Mouse (Mus musculus) lung, embryonic 15.5 days (tissue): ENCODE results near the gene Fan1. TPM values are rescaled to one million over a fixed set of nuclear protein-coding genes. Genes with fewer than 3 reads are reported as not detected.

Source experiments
- ATAC-seq: fragments of 200-750 bp; cut with Nextera tagmentation; 2 replicates; pipeline ENCODE4 v1.8.0; 2017; ENCODE audit warnings: moderate number of reproducible peaks, borderline replicate concordance; ENCODE audit not compliant: low FRiP score, low TSS enrichment; ENCODE audit errors: extremely low read depth
- H3K27ac ChIP-seq: fragments of 300-500 bp; sonication (generic); 2 replicates; pipeline ENCODE4 v1.5.1; 2015; ENCODE audit warnings: moderate library complexity, mild to moderate bottlenecking, inconsistent platforms
- H3K27me3 ChIP-seq: fragments of 300-500 bp; sonication (generic); 2 replicates; pipeline ENCODE4 v1.6.1; 2015; ENCODE audit warnings: inconsistent platforms
- H3K36me3 ChIP-seq: fragments of 300-500 bp; sonication (generic); 2 replicates; pipeline ENCODE4 v1.6.1; 2015; ENCODE audit warnings: inconsistent platforms
- H3K4me1 ChIP-seq: fragments of 300-500 bp; sonication (generic); 2 replicates; pipeline ENCODE4 v1.6.1; 2015; ENCODE audit warnings: inconsistent platforms
- H3K4me2 ChIP-seq: fragments of 300-500 bp; sonication (generic); 2 replicates; pipeline ENCODE4 v1.6.1; 2015; ENCODE audit warnings: inconsistent platforms, mild to moderate bottlenecking, moderate library complexity
- H3K4me3 ChIP-seq: fragments of 300-500 bp; sonication (generic); 2 replicates; pipeline ENCODE4 v1.5.1; 2015; ENCODE audit warnings: mild to moderate bottlenecking, inconsistent platforms
- H3K9ac ChIP-seq: fragments of 300-500 bp; sonication (generic); 2 replicates; pipeline ENCODE4 v1.6.1; 2015; ENCODE audit warnings: inconsistent platforms
- H3K9me3 ChIP-seq: fragments of 300-500 bp; sonication (generic); 2 replicates; pipeline ENCODE4 v1.6.1; 2016; ENCODE audit warnings: inconsistent platforms
- WGBS: fragments of 180-500 bp; shearing (Covaris S2); methylation state at CpG from one replicate; pipeline ENCODE4 v1.1.7; 2015; 5-methylcytosine and 5-hydroxymethylcytosine counted together
- polyA plus RNA-seq: library from polyadenylated mRNA; unstranded; fragments of >200 nt; fragmentation: Nextera tagmentation; extraction: Ambion mirVana; gene quantifications from 2 replicates; pipeline ENCODE4 v1.2.1, GENCODE M21; 2015

The Fan1 gene
- polyA plus RNA-seq, 1 experiment from 2014 or later: 6.6 TPM

DNA sequence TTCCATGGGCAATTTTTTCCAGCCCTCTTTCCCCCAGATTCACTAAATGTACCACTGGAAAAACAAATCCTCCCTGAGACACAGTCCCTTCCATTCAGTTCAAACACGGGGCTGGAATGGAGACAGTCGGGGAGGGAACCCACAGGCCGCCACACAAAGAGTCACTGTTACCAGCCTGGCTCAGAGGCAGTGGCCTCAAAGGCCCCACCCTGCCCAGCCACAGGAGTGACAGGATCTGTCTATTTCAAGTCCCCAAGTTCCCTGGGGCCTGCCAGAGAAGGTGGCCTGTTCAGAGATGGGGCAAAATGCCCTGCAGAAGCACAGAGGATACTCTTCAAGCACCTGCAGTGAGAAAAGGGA is 13.3 kb downstream of the Fan1 start:
- WGBS: 65% methylated on average over 3 of the region's 3 CpGs
- Histone ChIP-seq H3K4me1 (no peaks in the 10 kb centered on the region), H3K4me2 (no peak overlapping the region), H3K27me3 (no peaks in the 10 kb centered on the region), H3K4me3 (no peak overlapping the region), H3K9ac (no peak overlapping the region), H3K36me3 (peaks cover 46% of the 10 kb centered on the region), H3K27ac (no peak overlapping the region), H3K9me3 (no peaks in the 10 kb centered on the region)
- no peak for ATAC-seq

DNA sequence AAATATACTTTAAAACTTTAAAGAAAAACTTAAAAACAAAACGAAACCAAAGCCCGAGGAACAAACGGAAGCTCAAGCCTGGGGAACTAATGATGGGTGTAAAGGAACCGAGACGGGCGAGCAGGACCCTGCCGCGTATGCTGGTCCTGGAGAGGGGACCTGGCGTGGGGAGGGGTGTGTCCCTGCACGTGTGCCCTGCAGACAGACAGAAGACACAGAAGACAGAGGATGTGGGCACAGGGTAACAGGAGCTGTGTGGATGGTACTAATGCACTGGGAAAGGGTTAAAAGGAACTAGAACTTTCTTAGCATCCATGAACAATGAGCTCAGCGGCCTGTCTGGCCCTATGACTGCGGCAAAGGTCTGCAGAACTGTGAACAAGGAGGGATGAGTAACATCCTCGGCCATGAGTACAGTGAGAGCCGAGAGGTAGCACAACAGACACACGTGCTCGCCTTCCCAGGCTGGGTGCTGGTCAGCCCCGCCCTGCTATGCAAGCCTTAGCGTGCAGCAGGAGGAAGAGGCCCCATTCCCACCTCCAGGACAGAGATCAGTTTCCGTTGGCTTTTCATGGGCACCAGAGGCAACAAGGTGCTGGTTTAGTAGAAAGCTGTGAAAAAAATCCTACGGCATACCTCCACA is 13.8 kb downstream of the Fan1 start:
- Histone ChIP-seq H3K9ac (no peak overlapping the region), H3K27me3 (no peaks in the 10 kb centered on the region), H3K27ac (no peak overlapping the region), H3K4me3 (no peak overlapping the region), H3K9me3 (no peaks in the 10 kb centered on the region), H3K4me1 (no peaks in the 10 kb centered on the region), H3K36me3 (peaks cover 45% of the 10 kb centered on the region), H3K4me2 (no peak overlapping the region)
- ATAC-seq: no peak; the same call in 1 of the 2 replicates
- 82% methylated on average over 20 of the region's 20 CpGs for WGBS

DNA sequence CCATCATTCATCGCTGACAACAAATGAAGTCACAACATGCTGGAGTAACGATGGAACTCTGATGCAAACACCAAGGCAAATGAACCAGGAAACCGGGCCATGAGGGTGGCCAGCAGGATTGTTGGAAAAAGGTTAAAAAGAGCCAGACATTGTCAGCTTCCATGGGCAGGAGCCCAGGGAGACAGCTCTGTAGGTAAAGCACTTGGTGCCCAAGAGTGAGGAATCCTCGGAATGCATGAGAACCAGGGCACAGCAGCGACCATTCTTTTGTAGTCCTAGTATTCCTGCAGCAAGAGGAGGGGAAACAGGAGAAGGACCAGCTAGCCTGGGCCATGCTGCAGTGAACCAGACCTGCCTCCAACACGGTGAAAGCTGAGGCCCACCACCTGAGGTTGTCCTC is 15.2 kb downstream of the Fan1 start:
- H3K36me3 ChIP-seq: peaks cover 36% of the 10 kb centered on the region
- no peak overlapping the region for H3K27ac ChIP-seq
- WGBS: 71% methylated on average over 6 of the region's 6 CpGs
- ATAC-seq: no peak
- H3K9ac ChIP-seq: no peak overlapping the region
- no peaks in the 10 kb centered on the region for H3K27me3 ChIP-seq
- no peaks in the 10 kb centered on the region for H3K9me3 ChIP-seq
- H3K4me3 ChIP-seq: no peak overlapping the region
- no peaks in the 10 kb centered on the region for H3K4me1 ChIP-seq
- no peak overlapping the region for H3K4me2 ChIP-seq

DNA sequence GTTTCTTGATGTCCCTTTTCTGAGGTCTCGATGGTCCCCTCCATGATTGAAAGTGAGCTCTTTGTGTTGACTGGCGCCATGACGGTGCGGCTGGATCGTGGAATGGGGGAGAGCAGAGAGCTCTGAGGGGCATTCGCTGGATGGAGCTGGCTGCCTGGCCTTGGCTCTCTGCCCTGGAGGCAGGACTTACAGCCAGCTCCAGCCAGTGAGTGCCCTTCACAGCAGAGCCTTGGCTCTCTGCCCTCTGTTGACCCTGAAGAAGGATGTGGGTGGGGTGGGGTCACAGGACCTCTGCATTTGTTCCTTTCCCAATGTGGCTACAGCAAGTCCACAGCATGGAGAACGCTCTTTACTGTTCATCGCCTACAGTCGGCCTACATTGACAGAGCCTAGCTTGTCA is 16.5 kb downstream of the Fan1 start:
- Histone ChIP-seq H3K4me3 (no peak overlapping the region), H3K27me3 (no peaks in the 10 kb centered on the region), H3K4me1 (no peaks in the 10 kb centered on the region), H3K9me3 (no peaks in the 10 kb centered on the region), H3K4me2 (no peak overlapping the region), H3K36me3 (peaks cover 36% of the 10 kb centered on the region), H3K27ac (no peak overlapping the region), H3K9ac (no peak overlapping the region)
- WGBS: 89% methylated on average over 9 of the region's 9 CpGs
- ATAC-seq: no peak

DNA sequence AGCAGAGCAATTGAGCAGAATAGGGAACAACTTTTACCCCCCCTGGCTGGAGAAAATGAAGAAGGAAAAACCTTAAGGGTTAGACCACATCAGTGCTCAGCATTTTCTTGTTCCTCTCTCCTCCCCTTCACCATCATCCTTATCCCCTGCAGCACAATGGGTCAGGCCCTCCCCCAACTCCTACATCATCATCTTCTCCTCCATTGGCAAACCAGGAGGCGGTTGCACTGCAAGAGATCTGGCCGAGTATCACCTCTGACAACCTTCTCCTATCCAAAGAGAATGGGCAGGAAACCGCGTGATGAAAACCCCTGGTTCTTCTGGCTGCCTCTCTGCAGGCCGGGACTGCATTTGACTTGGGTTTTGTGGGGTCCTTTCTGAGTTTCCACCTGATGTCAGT is 17.2 kb downstream of the Fan1 start:
- 85% methylated on average over 5 of the region's 5 CpGs for WGBS
- ATAC-seq: no peak
- Histone ChIP-seq H3K27me3 (no peaks in the 10 kb centered on the region), H3K4me2 (no peak overlapping the region), H3K27ac (no peak overlapping the region), H3K9ac (no peak overlapping the region), H3K36me3 (peaks cover 31% of the 10 kb centered on the region), H3K4me3 (no peak overlapping the region), H3K9me3 (no peaks in the 10 kb centered on the region), H3K4me1 (no peaks in the 10 kb centered on the region)

DNA sequence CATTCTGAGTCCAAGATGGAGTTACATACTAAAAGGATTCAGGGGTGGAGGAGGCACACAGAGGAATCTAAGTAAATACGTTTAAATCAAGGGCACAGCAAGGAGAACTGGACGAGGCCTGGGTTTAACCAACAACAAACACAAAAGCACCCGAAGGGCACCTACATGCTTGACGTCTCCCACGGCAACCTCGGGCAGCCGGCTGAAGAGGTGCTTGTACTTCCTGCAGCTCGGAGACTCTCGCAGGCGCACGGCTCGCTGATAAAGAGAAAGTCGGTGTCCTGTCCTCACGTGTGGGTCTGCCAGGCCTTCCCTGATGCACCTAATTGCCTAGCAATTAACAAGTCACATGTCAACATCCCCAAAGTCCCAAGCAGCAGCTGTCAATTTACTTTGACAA is 19.7 kb downstream of the Fan1 start:
- Histone ChIP-seq H3K9me3 (no peaks in the 10 kb centered on the region), H3K4me3 (no peak overlapping the region), H3K4me2 (no peak overlapping the region), H3K27me3 (no peaks in the 10 kb centered on the region), H3K27ac (no peak overlapping the region), H3K4me1 (no peaks in the 10 kb centered on the region), H3K9ac (no peak overlapping the region), H3K36me3 (peaks cover 30% of the 10 kb centered on the region)
- no peak for ATAC-seq
- WGBS: 68% methylated on average over 14 of the region's 14 CpGs

DNA sequence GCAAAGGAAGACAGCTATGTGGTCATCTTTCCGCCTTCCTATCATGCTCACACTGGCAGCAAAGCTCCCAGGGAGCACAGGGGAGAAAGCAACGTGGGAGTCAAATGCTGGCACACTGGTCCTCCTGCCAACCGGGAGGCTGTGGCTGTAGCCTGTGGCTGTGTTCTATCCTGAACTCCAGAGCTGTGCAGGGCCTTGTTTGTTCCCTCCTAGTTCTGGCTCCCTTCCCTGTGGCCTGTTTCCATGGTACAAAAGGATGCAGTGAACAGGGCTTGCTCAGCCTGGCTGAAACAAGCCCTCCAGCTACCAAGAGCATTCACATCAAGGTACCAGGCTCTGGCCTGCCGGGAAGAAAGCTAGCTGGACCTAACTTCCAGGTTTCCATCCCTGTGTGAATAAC is 22.8 kb downstream of the Fan1 start:
- Histone ChIP-seq H3K4me2 (no peak overlapping the region), H3K27me3 (no peaks in the 10 kb centered on the region), H3K27ac (no peak overlapping the region), H3K9me3 (no peaks in the 10 kb centered on the region), H3K4me3 (no peak overlapping the region), H3K4me1 (no peaks in the 10 kb centered on the region), H3K36me3 (peaks cover 24% of the 10 kb centered on the region), H3K9ac (no peak overlapping the region)
- no peak for ATAC-seq
- WGBS: 83% methylated on average over 4 of the region's 4 CpGs

DNA sequence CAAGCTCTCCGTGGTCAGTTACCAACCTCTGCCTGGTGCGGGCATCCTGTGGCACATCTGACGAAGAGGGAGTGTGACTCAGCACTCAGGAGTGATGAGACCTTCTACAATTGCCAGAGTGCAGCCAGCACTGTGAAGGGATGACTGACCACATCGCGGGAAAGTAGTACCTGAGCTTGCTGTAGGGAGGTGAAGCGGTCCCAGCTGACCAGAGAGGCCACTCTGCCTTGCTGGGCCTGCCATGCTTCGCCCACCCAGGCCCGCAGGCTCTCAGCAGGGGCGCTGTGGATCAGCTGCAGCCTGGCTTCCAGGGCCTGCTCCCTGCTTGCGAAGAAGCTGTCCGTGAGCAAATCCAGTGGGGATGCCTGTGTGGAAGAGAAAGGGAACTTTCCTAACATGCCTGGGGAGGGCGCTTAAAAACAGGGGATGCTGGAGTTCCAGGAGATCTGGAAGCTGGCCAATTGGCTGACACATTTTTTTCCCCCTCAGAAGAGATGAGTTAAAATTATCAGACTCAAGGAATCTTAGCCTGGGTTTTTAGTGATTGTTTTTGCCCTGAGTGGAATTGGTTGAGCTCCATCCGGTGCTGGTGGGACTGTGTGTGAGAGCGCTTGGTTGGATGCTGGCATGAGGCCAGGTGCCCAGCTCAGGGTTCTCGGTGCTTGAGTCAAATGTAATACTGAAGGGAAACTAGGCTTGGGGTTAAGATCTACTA is 24.6 kb downstream of the Fan1 start:
- no peak overlapping the region for H3K4me3 ChIP-seq
- H3K27ac ChIP-seq: no peak overlapping the region
- no peaks in the 10 kb centered on the region for H3K27me3 ChIP-seq
- H3K36me3 ChIP-seq: peaks cover 26% of the 10 kb centered on the region
- H3K9ac ChIP-seq: no peak overlapping the region
- WGBS: 82% methylated on average over 15 of the region's 15 CpGs
- H3K4me1 ChIP-seq: no peaks in the 10 kb centered on the region
- H3K4me2 ChIP-seq: no peak overlapping the region
- H3K9me3 ChIP-seq: no peaks in the 10 kb centered on the region
- ATAC-seq: no peak

DNA sequence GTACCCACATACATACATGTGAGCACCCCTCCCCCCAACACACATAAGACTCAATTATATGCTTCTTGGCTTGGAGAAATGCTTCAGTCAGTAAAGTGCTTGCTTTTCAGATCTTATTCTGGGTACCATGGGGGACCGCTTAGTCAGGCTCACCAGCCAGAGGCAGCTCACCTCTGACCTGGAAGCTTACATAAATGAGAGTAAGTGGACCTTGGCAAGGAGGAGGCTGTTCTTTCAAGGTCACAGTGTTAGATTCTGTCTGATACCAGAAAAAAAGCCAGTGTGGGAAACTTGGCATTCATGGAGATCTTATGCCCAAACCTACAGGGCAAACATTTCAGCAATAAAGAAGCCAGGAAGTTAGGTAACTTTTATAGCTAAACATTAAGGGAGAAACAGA is 26.1 kb downstream of the Fan1 start:
- no peak overlapping the region for H3K4me2 ChIP-seq
- peaks cover 16% of the 10 kb centered on the region for H3K36me3 ChIP-seq
- ATAC-seq: no peak
- H3K9ac ChIP-seq: no peak overlapping the region
- H3K4me3 ChIP-seq: no peak overlapping the region
- H3K4me1 ChIP-seq: no peaks in the 10 kb centered on the region
- H3K27ac ChIP-seq: no peak overlapping the region
- no peaks in the 10 kb centered on the region for H3K27me3 ChIP-seq
- no peaks in the 10 kb centered on the region for H3K9me3 ChIP-seq
- WGBS: 96% methylated on average over 1 of the region's 1 CpGs

DNA sequence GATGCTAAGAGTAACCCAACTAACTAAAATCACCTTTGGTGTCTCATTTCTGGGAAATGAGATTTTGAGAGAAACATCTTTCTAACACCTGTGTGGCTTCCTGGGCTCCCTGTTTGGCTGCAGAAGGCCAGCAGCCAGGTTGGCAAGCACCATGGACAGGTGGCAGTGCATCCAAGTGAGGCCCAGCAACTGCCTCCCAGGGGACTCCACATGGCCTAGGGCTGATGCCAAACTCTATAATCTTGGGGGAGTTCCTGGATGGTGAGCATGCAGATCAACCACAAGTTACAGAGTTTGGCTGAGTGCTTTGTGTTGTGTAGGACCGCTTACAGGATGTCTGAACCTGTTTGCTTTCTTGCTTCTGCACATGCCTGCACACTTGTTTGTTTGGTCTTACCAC is 41.2 kb downstream of the Fan1 start:
- Histone ChIP-seq H3K27me3 (no peaks in the 10 kb centered on the region), H3K9me3 (no peaks in the 10 kb centered on the region), H3K9ac (no peak overlapping the region), H3K4me3 (no peak overlapping the region), H3K27ac (no peak overlapping the region), H3K4me1 (no peaks in the 10 kb centered on the region), H3K4me2 (no peak overlapping the region), H3K36me3 (peaks cover 25% of the 10 kb centered on the region)
- WGBS: 88% methylated on average over 1 of the region's 1 CpGs
- ATAC-seq: no peak

DNA sequence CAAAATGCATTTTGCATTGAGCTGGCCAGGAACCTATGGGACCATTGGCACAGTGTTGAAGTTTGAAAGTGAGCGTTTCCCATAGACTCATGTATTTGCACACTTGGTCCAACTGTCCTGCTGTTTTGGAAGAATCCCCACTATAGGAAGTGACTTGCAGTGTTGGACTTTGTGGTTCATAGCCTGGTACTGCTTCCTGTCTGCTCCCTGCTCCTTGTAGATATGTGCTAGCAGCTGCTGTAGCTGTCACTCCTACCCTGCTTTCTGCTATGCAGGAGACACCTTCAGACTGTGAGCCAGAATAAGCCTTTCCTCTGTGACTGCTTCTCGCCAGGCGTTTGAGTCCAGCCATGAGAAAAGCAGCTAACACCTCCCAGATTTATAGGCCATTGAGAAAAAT is 42.6 kb downstream of the Fan1 start:
- no peak for ATAC-seq
- Histone ChIP-seq H3K4me3 (no peak overlapping the region), H3K27ac (no peak overlapping the region), H3K9ac (no peak overlapping the region), H3K4me1 (no peaks in the 10 kb centered on the region), H3K27me3 (no peaks in the 10 kb centered on the region), H3K4me2 (no peak overlapping the region), H3K9me3 (no peaks in the 10 kb centered on the region), H3K36me3 (peaks cover 21% of the 10 kb centered on the region)
- whole genome bisulfite sequencing: 87% methylated on average over 3 of the region's 3 CpGs

DNA sequence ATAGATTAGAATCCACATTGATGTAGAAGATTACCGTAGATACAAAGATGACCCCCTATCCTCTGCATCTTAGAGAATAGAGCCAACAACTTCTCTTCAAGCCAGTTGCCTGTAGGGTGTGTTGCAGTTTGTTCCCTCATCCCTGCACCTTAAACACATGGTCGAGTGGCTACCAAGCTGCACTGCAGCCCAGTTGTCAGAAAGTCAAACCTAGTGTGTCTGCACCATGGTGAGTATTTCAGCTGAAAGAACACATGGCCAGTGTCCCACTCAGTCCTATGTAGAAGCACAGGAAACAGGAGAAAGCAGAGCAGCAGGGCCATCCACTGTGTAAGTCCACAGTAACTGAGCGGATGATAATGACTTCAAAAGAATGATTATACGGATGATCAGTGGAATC is 46.4 kb downstream of the Fan1 start:
- Histone ChIP-seq H3K36me3 (peaks cover 6% of the 10 kb centered on the region; the same call in 1 of the 2 replicates), H3K4me1 (no peaks in the 10 kb centered on the region), H3K9me3 (no peaks in the 10 kb centered on the region), H3K4me2 (no peak overlapping the region), H3K27me3 (no peaks in the 10 kb centered on the region), H3K4me3 (no peak overlapping the region), H3K27ac (no peak overlapping the region), H3K9ac (no peak overlapping the region)
- no peak for ATAC-seq
- 88% methylated on average over 4 of the region's 4 CpGs for WGBS
